Mouse (Mus musculus) spleen, postnatal 4 days (tissue): ENCODE data around the gene Gm49318.

Experiments used
- DNase-seq, 2 experiments: peaks; one replicate each; pipeline ENCODE4 v3.0.0; 2022; ENCODE audit warnings: low spot score in 2 of 2

The Gm49318 gene

GRCm38 (mm10) chr9:22069881-22070553, 1.0 kb downstream of the Gm49318 start:
- DNase-seq: no peak

GRCm38 (mm10) chr9:22067195-22067594, 3.9 kb downstream of the Gm49318 start:
- no peak for DNase-seq

GRCm38 (mm10) chr9:22066433-22066832, 4.6 kb downstream of the Gm49318 start:
- peak; percentile 64 to 85 for DNase-seq

- no peak for DNase-seq
These were observed 5.4 kb downstream of the Gm49318 start for GRCm38 (mm10) chr9:22065642-22066041.

GRCm38 (mm10) chr9:22064341-22064740, 6.7 kb downstream of the Gm49318 start:
- DNase-seq: no peak

- DNase-seq: no peak
These were observed 9.7 kb downstream of the Gm49318 start for GRCm38 (mm10) chr9:22061339-22061738.

GRCm38 (mm10) chr9:22058011-22058424, 13.0 kb downstream of the Gm49318 start:
- DNase-seq: no peak

GRCm38 (mm10) chr9:22057031-22057517, 14.0 kb downstream of the Gm49318 start:
- DNase-seq: no peak

- DNase-seq: no peak
These were observed 14.7 kb downstream of the Gm49318 start for GRCm38 (mm10) chr9:22056303-22056910.

GRCm38 (mm10) chr9:22055713-22056112, 15.3 kb downstream of the Gm49318 start:
- DNase-seq: peak in 1 of 2 experiments; percentile 62

GRCm38 (mm10) chr9:22054411-22055076, 16.5 kb downstream of the Gm49318 start:
- DNase-seq: peak; percentile 75 to 86

- no peak for DNase-seq
These were observed 17.4 kb downstream of the Gm49318 start for GRCm38 (mm10) chr9:22053657-22054056.

GRCm38 (mm10) chr9:22051958-22052254, 19.2 kb downstream of the Gm49318 start, which contains the start of gene Elavl3:
Gene Elavl3, minus strand, starts transcription at chr9:22052023.
- DNase-seq: no peak

- peak in 1 of 2 experiments; percentile 66 for DNase-seq
These were observed 19.7 kb downstream of the Gm49318 start for GRCm38 (mm10) chr9:22051161-22051957.

GRCm38 (mm10) chr9:22050351-22050889, 20.6 kb downstream of the Gm49318 start:
- DNase-seq: peak; percentile 70 to 81

GRCm38 (mm10) chr9:22049721-22050270, 21.3 kb downstream of the Gm49318 start:
- no peak for DNase-seq

- DNase-seq: no peak
These were observed 21.7 kb downstream of the Gm49318 start for GRCm38 (mm10) chr9:22049315-22049714.

GRCm38 (mm10) chr9:22047329-22047728, 23.7 kb downstream of the Gm49318 start:
- DNase-seq: no peak

- no peak for DNase-seq
These were observed 29.2 kb downstream of the Gm49318 start for GRCm38 (mm10) chr9:22041832-22042231.

- no peak for DNase-seq
These were observed 33.2 kb downstream of the Gm49318 start for GRCm38 (mm10) chr9:22037826-22038225.

- DNase-seq: no peak
These were observed 35.6 kb downstream of the Gm49318 start for GRCm38 (mm10) chr9:22035300-22036044.
